In genomic region chr4:58197230-58197629, GRCm38 (mm10) we compare ENCODE assay signal across 13 mouse cellular contexts. TPM values are rescaled to one million over a fixed set of nuclear protein-coding genes. Genes with fewer than 3 reads are reported as not detected.
DNase-seq lines count a peak whose midpoint lies in the region; ATAC-seq and TF ChIP-seq lines count a peak whose summit lies in the region.
"Had no signal": no experiment of that assay in that cellular context is flagged by ENCODE, and none has a peak within 500 bp of the region (broad histone marks: within the 10 kb centered on the region; RNA-seq: fewer than 3 reads in every experiment).

No protein-coding gene starts in this region.

- H3K27ac ChIP-seq in embryonic facial prominence, embryonic 14.5 days (replicated peaks; ENCODE audit: low read depth, low read length) = no peak overlapping the region; the same call in 1 of the 2 replicates
- H3K27ac ChIP-seq in embryonic facial prominence, embryonic 10.5 days (replicated peaks) = no peak overlapping the region
- H3K27ac ChIP-seq in hindbrain, embryonic 16.5 days (ENCODE audit: low read depth, low read length) = peak overlapping the region; percentile 10; the same call in 1 of the 2 replicates
- H3K27ac ChIP-seq in hindbrain, embryonic 10.5 days = no peak overlapping the region
- peak overlapping the region; percentile 71 for H3K27ac ChIP-seq in lung, embryonic 15.5 days
- H3K27ac ChIP-seq in brown adipose tissue, adult 24 weeks (replicated peaks; ENCODE audit: low read depth, low read length) = 0 out of 2 replicates have a peak overlapping the region, but pooled peaks have one; percentile 47
- no peak overlapping the region for H3K27ac ChIP-seq in stomach, postnatal 0 days (replicated peaks)
- H3K27ac ChIP-seq: forebrain, embryonic 13.5 days; neural tube, embryonic 12.5 days; stomach, embryonic 15.5 days had no signal

- peaks cover 4% of the 10 kb centered on the region; the same call in 1 of the 2 replicates for H3K4me1 ChIP-seq in embryonic facial prominence, embryonic 14.5 days (ENCODE audit: control insufficient read depth, insufficient read depth, low read length)
- H3K4me1 ChIP-seq in embryonic facial prominence, embryonic 10.5 days = 0 out of 2 replicates have a peak, but pooled peaks cover 6% of the 10 kb centered on the region
- H3K4me1 ChIP-seq in hindbrain, embryonic 16.5 days (ENCODE audit: control insufficient read depth, insufficient read depth, low read depth, low read length) = no peaks in the 10 kb centered on the region
- no peaks in the 10 kb centered on the region for H3K4me1 ChIP-seq in hindbrain, embryonic 10.5 days (replicated peaks)
- peaks cover 26% of the 10 kb centered on the region for H3K4me1 ChIP-seq in lung, embryonic 15.5 days
- peaks cover 8% of the 10 kb centered on the region; the same call in 1 of the 2 replicates for H3K4me1 ChIP-seq in brown adipose tissue, adult 24 weeks (ENCODE audit: control insufficient read depth, insufficient read depth, insufficient read length, low read length)
- H3K4me1 ChIP-seq in stomach, postnatal 0 days (replicated peaks; ENCODE audit: control insufficient read depth, insufficient read depth) = no peaks in the 10 kb centered on the region
- H3K4me1 ChIP-seq: forebrain, embryonic 13.5 days; neural tube, embryonic 12.5 days had no signal

- TF ChIP-seq EP300 in stomach, postnatal 0 days (optimal IDR thresholded peaks at IDR 0.05) = no peak

- peaks cover 7% of the 10 kb centered on the region; the same call in 1 of the 2 replicates for H3K9me3 ChIP-seq in embryonic facial prominence, embryonic 14.5 days (ENCODE audit: control insufficient read depth, low read length)
- H3K9me3 ChIP-seq in embryonic facial prominence, embryonic 10.5 days = no peaks in the 10 kb centered on the region
- no peaks in the 10 kb centered on the region for H3K9me3 ChIP-seq in hindbrain, embryonic 16.5 days (ENCODE audit: control insufficient read depth, low read length)
- H3K9me3 ChIP-seq in hindbrain, embryonic 10.5 days = 0 out of 2 replicates have a peak, but pooled peaks cover 3% of the 10 kb centered on the region
- no peaks in the 10 kb centered on the region for H3K9me3 ChIP-seq in lung, embryonic 15.5 days
- H3K9me3 ChIP-seq in stomach, postnatal 0 days (ENCODE audit: control insufficient read depth, low read length) = 0 out of 2 replicates have a peak, but pooled peaks cover 5% of the 10 kb centered on the region
- H3K9me3 ChIP-seq: forebrain, embryonic 13.5 days; neural tube, embryonic 12.5 days; stomach, embryonic 15.5 days had no signal

- no peak for TF ChIP-seq CTCF in stomach, postnatal 0 days (IDR thresholded peaks at IDR 0.05; ENCODE audit: low read depth)

- WGBS in embryonic facial prominence, embryonic 14.5 days = 59% methylated on average over 4 of the region's 4 CpGs
- WGBS in embryonic facial prominence, embryonic 10.5 days = 90% methylated on average over 4 of the region's 4 CpGs
- WGBS in hindbrain, embryonic 16.5 days = 74% methylated on average over 4 of the region's 4 CpGs
- 85% methylated on average over 4 of the region's 4 CpGs for WGBS in hindbrain, embryonic 10.5 days
- WGBS in lung, embryonic 15.5 days = 40% methylated on average over 4 of the region's 4 CpGs
- WGBS in stomach, postnatal 0 days = 62% methylated on average over 4 of the region's 4 CpGs

- H3K4me2 ChIP-seq in embryonic facial prominence, embryonic 14.5 days (ENCODE audit: low read depth, low read length) = no peak overlapping the region
- H3K4me2 ChIP-seq in hindbrain, embryonic 16.5 days (ENCODE audit: low read length) = no peak overlapping the region
- H3K4me2 ChIP-seq in lung, embryonic 15.5 days = no peak overlapping the region
- H3K4me2 ChIP-seq in stomach, postnatal 0 days (replicated peaks; ENCODE audit: low read depth) = no peak overlapping the region
- H3K4me2 ChIP-seq: forebrain, embryonic 13.5 days; neural tube, embryonic 12.5 days; stomach, embryonic 15.5 days had no signal

- 0 out of 2 replicates have a peak, but pooled peaks cover 7% of the 10 kb centered on the region for H3K36me3 ChIP-seq in embryonic facial prominence, embryonic 14.5 days (ENCODE audit: control insufficient read depth, insufficient read depth, low read length)
- H3K36me3 ChIP-seq in embryonic facial prominence, embryonic 10.5 days (replicated peaks) = no peaks in the 10 kb centered on the region
- no peaks in the 10 kb centered on the region for H3K36me3 ChIP-seq in hindbrain, embryonic 16.5 days (ENCODE audit: control insufficient read depth, insufficient read depth, low read length)
- H3K36me3 ChIP-seq in hindbrain, embryonic 10.5 days = no peaks in the 10 kb centered on the region
- no peaks in the 10 kb centered on the region for H3K36me3 ChIP-seq in lung, embryonic 15.5 days
- no peaks in the 10 kb centered on the region for H3K36me3 ChIP-seq in stomach, postnatal 0 days (ENCODE audit: control insufficient read depth, insufficient read depth, low read length)
- H3K36me3 ChIP-seq: neural tube, embryonic 12.5 days; stomach, embryonic 15.5 days had no signal

- no peak overlapping the region for H3K9ac ChIP-seq in embryonic facial prominence, embryonic 14.5 days (ENCODE audit: low read depth, low read length)
- H3K9ac ChIP-seq in hindbrain, embryonic 16.5 days (ENCODE audit: low read depth, low read length) = no peak overlapping the region
- no peak overlapping the region for H3K9ac ChIP-seq in lung, embryonic 15.5 days
- no peak overlapping the region for H3K9ac ChIP-seq in stomach, postnatal 0 days (ENCODE audit: low read length)
- H3K9ac ChIP-seq: forebrain, embryonic 13.5 days; neural tube, embryonic 12.5 days; stomach, embryonic 15.5 days had no signal

- DNase-seq in embryonic facial prominence, embryonic 14.5 days (ENCODE audit: low spot score) = peak; percentile 16
- DNase-seq in embryonic facial prominence, embryonic 10.5 days (ENCODE audit: low spot score) = no peak
- no peak for DNase-seq in hindbrain, embryonic 10.5 days (ENCODE audit: low spot score)
- DNase-seq in lung, postnatal 4 days = no peak
- no peak for DNase-seq in stomach, postnatal 0 days (ENCODE audit: low spot score)
- DNase-seq: cerebellum, adult 8-10 months; thymus, postnatal 25 days had no signal

- no peak overlapping the region for H3K4me3 ChIP-seq in embryonic facial prominence, embryonic 14.5 days (ENCODE audit: low read depth, low read length)
- no peak overlapping the region for H3K4me3 ChIP-seq in embryonic facial prominence, embryonic 10.5 days
- H3K4me3 ChIP-seq in hindbrain, embryonic 16.5 days (ENCODE audit: low read length) = no peak overlapping the region
- H3K4me3 ChIP-seq in hindbrain, embryonic 10.5 days = no peak overlapping the region
- no peak overlapping the region for H3K4me3 ChIP-seq in lung, embryonic 15.5 days
- H3K4me3 ChIP-seq in brown adipose tissue, adult 24 weeks (ENCODE audit: insufficient read depth, low read depth, low read length) = no peak overlapping the region
- no peak overlapping the region for H3K4me3 ChIP-seq in stomach, postnatal 0 days (ENCODE audit: low read depth, low read length)
- H3K4me3 ChIP-seq: forebrain, embryonic 13.5 days; neural tube, embryonic 12.5 days; stomach, embryonic 15.5 days had no signal

- H3K27me3 ChIP-seq in embryonic facial prominence, embryonic 14.5 days (replicated peaks; ENCODE audit: control insufficient read depth, insufficient read depth, low read length) = no peaks in the 10 kb centered on the region
- H3K27me3 ChIP-seq in embryonic facial prominence, embryonic 10.5 days (replicated peaks; ENCODE audit: low read depth, poor library complexity, severe bottlenecking) = no peaks in the 10 kb centered on the region
- H3K27me3 ChIP-seq in hindbrain, embryonic 16.5 days (replicated peaks; ENCODE audit: control insufficient read depth, insufficient read depth, low read length) = no peaks in the 10 kb centered on the region
- H3K27me3 ChIP-seq in hindbrain, embryonic 10.5 days (ENCODE audit: insufficient read depth, poor library complexity, severe bottlenecking) = no peaks in the 10 kb centered on the region
- H3K27me3 ChIP-seq in lung, embryonic 15.5 days = no peaks in the 10 kb centered on the region
- no peaks in the 10 kb centered on the region for H3K27me3 ChIP-seq in stomach, postnatal 0 days (ENCODE audit: control insufficient read depth, insufficient read depth, low read length)
- H3K27me3 ChIP-seq: forebrain, embryonic 13.5 days; neural tube, embryonic 12.5 days; stomach, embryonic 15.5 days had no signal

- ATAC-seq in embryonic facial prominence, embryonic 14.5 days (ENCODE audit: low read depth) = no peak
- ATAC-seq in hindbrain, embryonic 16.5 days = peak; percentile 86
- ATAC-seq in lung, embryonic 15.5 days (ENCODE audit: borderline replicate concordance, extremely low read depth, low FRiP score, low TSS enrichment) = no peak; the same call in 1 of the 2 replicates
- no peak for ATAC-seq in stomach, postnatal 0 days (ENCODE audit: low FRiP score, low TSS enrichment)
- ATAC-seq: forebrain, embryonic 13.5 days had no signal

RNA-seq across cellular contexts. Expression of gene Svep1, which starts 9.4 kb away (rescaled TPM):
- polyA plus RNA-seq in embryonic facial prominence, embryonic 14.5 days (2014; fragmentation: Nextera tagmentation; extraction: Ambion mirVana) = 10.6 and 12.1 TPM in 2 replicates
- 3.2 and 3.3 TPM in 2 replicates for polyA plus RNA-seq in embryonic facial prominence, embryonic 10.5 days (2016; fragmentation: Nextera tagmentation; extraction: Ambion mirVana)
- polyA plus RNA-seq in hindbrain, embryonic 16.5 days (2015; fragmentation: Nextera tagmentation; extraction: Ambion mirVana) = 1.2 and 1.5 TPM in 2 replicates
- polyA plus RNA-seq in hindbrain, embryonic 10.5 days (2016; fragmentation: Nextera tagmentation; extraction: Ambion mirVana) = 2.7 and 3.4 TPM in 2 replicates
- polyA plus RNA-seq in lung, embryonic 15.5 days (2015; fragmentation: Nextera tagmentation; extraction: Ambion mirVana) = 11.2 and 12.7 TPM in 2 replicates
- polyA plus RNA-seq in brown adipose tissue, adult 24 weeks (2012; ENCODE audit: insufficient read depth, insufficient read length, missing spikeins) = 4.0 and 6.5 TPM in 2 replicates
- polyA plus RNA-seq in stomach, postnatal 0 days (2015; fragmentation: Nextera tagmentation; extraction: Ambion mirVana) = 2.4 and 2.6 TPM in 2 replicates

Comparison
In these comparisons a context has a peak if more than half of its experiments do, and no peak if none do; other contexts are left out.
1. H3K27ac ChIP-seq: peak in hindbrain, embryonic 16.5 days (single experiment), lung, embryonic 15.5 days (single experiment) and brown adipose tissue, adult 24 weeks (single experiment); none in embryonic facial prominence, embryonic 14.5 days (single experiment), embryonic facial prominence, embryonic 10.5 days (single experiment), hindbrain, embryonic 10.5 days (single experiment) and stomach, postnatal 0 days (single experiment).